Mouse (Mus musculus) right cerebral cortex, postnatal 36 days (tissue): Measurements from ENCODE around the gene Zfp141.

Experiments
- DNase-seq, 2 experiments: peaks; one replicate each; pipeline ENCODE4 v3.0.0; 2022; ENCODE audit warnings: low spot score in 2 of 2, mixed read lengths in 1 of 2

Gene Zfp141

GRCm38 (mm10) chr7:42505588-42505987 is at the start of gene Zfp141:
TSS of gene Zfp141 (minus strand) at chr7:42505740.
- peak; percentile 81 to 88 for DNase-seq

GRCm38 (mm10) chr7:42551766-42552165 is 46.2 kb upstream of the Zfp141 start:
- no peak for DNase-seq

- peak in 1 of 2 experiments; percentile 18 for DNase-seq
These were observed 354 bp downstream of the Zfp141 start for GRCm38 (mm10) chr7:42505186-42505585.

GRCm38 (mm10) chr7:42498248-42498647 is 7.3 kb downstream of the Zfp141 start:
- DNase-seq, result no peak

- no peak for DNase-seq
These were observed 8.2 kb downstream of the Zfp141 start for GRCm38 (mm10) chr7:42497356-42497755.

GRCm38 (mm10) chr7:42496202-42496601 is 9.3 kb downstream of the Zfp141 start:
- DNase-seq, result no peak

- no peak for DNase-seq
These were observed 14.7 kb downstream of the Zfp141 start for GRCm38 (mm10) chr7:42490859-42491258.

- DNase-seq, result no peak
These were observed 15.2 kb downstream of the Zfp141 start for GRCm38 (mm10) chr7:42490358-42490757.

- no peak for DNase-seq
These were observed 50.9 kb downstream of the Zfp141 start for GRCm38 (mm10) chr7:42454640-42455039.

- DNase-seq, result no peak
These were observed 54.9 kb downstream of the Zfp141 start for GRCm38 (mm10) chr7:42450618-42451017.

GRCm38 (mm10) chr7:42447850-42448249 is 57.7 kb downstream of the Zfp141 start, which contains the start of gene 4933421I07Rik:
TSS of gene 4933421I07Rik (minus strand) at chr7:42448120.
- no peak for DNase-seq

- DNase-seq, result no peak
These were observed 58.2 kb downstream of the Zfp141 start for GRCm38 (mm10) chr7:42447352-42447751.
